In genomic region chr1:186136636-186137380, GRCm38 (mm10) we compare ENCODE assay signal across 10 mouse cellular contexts. TPM values are rescaled to one million over a fixed set of nuclear protein-coding genes. Genes with fewer than 3 reads are reported as not detected.
A peak's percentile ranks its signal among the peaks of the same experiment; 100 is the strongest.
DNase-seq lines count a peak whose midpoint lies in the region; ATAC-seq lines count a peak whose summit lies in the region.
"Had no signal": no experiment of that assay in that cellular context is flagged by ENCODE, and none has a peak within 500 bp of the region (broad histone marks: within the 10 kb centered on the region; RNA-seq: fewer than 3 reads in every experiment).

No protein-coding gene starts in this region.

- no peak for ATAC-seq in CD4-positive, CD25-positive, alpha-beta regulatory T cell, adult 4 months

- DNase-seq in testis, postnatal 14 days (ENCODE audit: low spot score) = peak; percentile 14
- DNase-seq in testis, postnatal 10 days (ENCODE audit: low spot score) = no peak
- peak; percentile 27 to 37 for DNase-seq in heart, postnatal 14 days
- peak; percentile 52 for DNase-seq in kidney, postnatal 14 days
- no peak for DNase-seq in cerebellum, adult 8-10 months
- DNase-seq in thymus, postnatal 36 days = no peak
- DNase-seq: cerebellum, postnatal 25 days; layer of hippocampus, adult 9-11 months; thymus, postnatal 25 days had no signal

- intact Hi-C loops in heart, postnatal 14 days (cut with DNase I) = no loop called here

RNA-seq across cellular contexts. Expression of gene Lyplal1, which starts 19.7 kb away (rescaled TPM):
- total RNA-seq in heart, postnatal 14 days (2021) = 1 to 10 TPM; 2.8 to 3.2 TPM
- polyA plus RNA-seq in CD4-positive, CD25-positive, alpha-beta regulatory T cell, adult 4 months (2017; shearing (Covaris generic)) = not detected

Comparison
In these comparisons a context has a peak if more than half of its experiments do, and no peak if none do; other contexts are left out.
1. DNase-seq: peak in testis, postnatal 14 days (single experiment), heart, postnatal 14 days (2 of 2) and kidney, postnatal 14 days (single experiment); none in testis, postnatal 10 days (single experiment), cerebellum, adult 8-10 months (single experiment) and thymus, postnatal 36 days (0 of 2).